Mouse (Mus musculus) liver, adult (tissue): ENCODE measurements around the gene Ap5s1.

Source experiments
- GATA4 ChIP-seq: IDR thresholded peaks from 2 replicates; pipeline ENCODE4 v1.6.1; 2014; ENCODE audit warnings: mild to moderate bottlenecking, low read length; ENCODE audit not compliant: insufficient replicate concordance

The Ap5s1 gene

GRCm38 (mm10) chr2:131206778-131207177 is at the start of gene Ap5s1:
Ap5s1 (plus strand) TSS chr2:131207078.
- TF ChIP-seq GATA4, result no peak

GRCm38 (mm10) chr2:131159491-131159910 is 47.4 kb upstream of the Ap5s1 start:
- no peak for TF ChIP-seq GATA4

GRCm38 (mm10) chr2:131159938-131160581 is 46.8 kb upstream of the Ap5s1 start, which contains the start of gene 1700037H04Rik:
1700037H04Rik (minus strand) TSS chr2:131160081.
- no peak for TF ChIP-seq GATA4

GRCm38 (mm10) chr2:131160671-131161111 is 46.2 kb upstream of the Ap5s1 start:
- no peak for TF ChIP-seq GATA4

GRCm38 (mm10) chr2:131163924-131164323 is 43.0 kb upstream of the Ap5s1 start:
- TF ChIP-seq GATA4, result peak; percentile 9; the same call in 1 of the 2 replicates

- no peak for TF ChIP-seq GATA4
These were observed 40.7 kb upstream of the Ap5s1 start for GRCm38 (mm10) chr2:131166172-131166571.

GRCm38 (mm10) chr2:131167984-131168383 is 38.9 kb upstream of the Ap5s1 start:
- TF ChIP-seq GATA4, result no peak

- TF ChIP-seq GATA4, result no peak; the same call in 1 of the 2 replicates
These were observed 38.0 kb upstream of the Ap5s1 start for GRCm38 (mm10) chr2:131168914-131169313.

- no peak for TF ChIP-seq GATA4
These were observed 35.9 kb upstream of the Ap5s1 start for GRCm38 (mm10) chr2:131170936-131171335.

- no peak for TF ChIP-seq GATA4
These were observed 35.3 kb upstream of the Ap5s1 start for GRCm38 (mm10) chr2:131171401-131172104.

GRCm38 (mm10) chr2:131172322-131172721 is 34.6 kb upstream of the Ap5s1 start:
- TF ChIP-seq GATA4, result no peak

- no peak for TF ChIP-seq GATA4
These were observed 32.2 kb upstream of the Ap5s1 start for GRCm38 (mm10) chr2:131174700-131175099.

GRCm38 (mm10) chr2:131175286-131175944 is 31.5 kb upstream of the Ap5s1 start:
- TF ChIP-seq GATA4, result no peak

- TF ChIP-seq GATA4, result no peak
These were observed 31.0 kb upstream of the Ap5s1 start for GRCm38 (mm10) chr2:131175945-131176309.

- TF ChIP-seq GATA4, result no peak
These were observed 30.4 kb upstream of the Ap5s1 start for GRCm38 (mm10) chr2:131176491-131176890.

- TF ChIP-seq GATA4, result no peak
These were observed 28.9 kb upstream of the Ap5s1 start for GRCm38 (mm10) chr2:131177932-131178331.
